Mouse (Mus musculus) E14TG2a.4 (cell line): ENCODE data around the gene Fam118a.

Source experiments
- CTCF ChIP-seq: conservative IDR thresholded peaks from 2 replicates; pipeline ENCODE4 v1.5.1; 2014; ENCODE audit warnings: low read length
- NANOG ChIP-seq: IDR thresholded peaks from 2 replicates; pipeline ENCODE4 v1.6.1; 2014; ENCODE audit warnings: borderline replicate concordance, low read length, mixed read lengths
- POU5F1 ChIP-seq: IDR thresholded peaks from 2 replicates; pipeline ENCODE4 v1.6.1; 2014; ENCODE audit warnings: low read length, borderline replicate concordance

DNA sequence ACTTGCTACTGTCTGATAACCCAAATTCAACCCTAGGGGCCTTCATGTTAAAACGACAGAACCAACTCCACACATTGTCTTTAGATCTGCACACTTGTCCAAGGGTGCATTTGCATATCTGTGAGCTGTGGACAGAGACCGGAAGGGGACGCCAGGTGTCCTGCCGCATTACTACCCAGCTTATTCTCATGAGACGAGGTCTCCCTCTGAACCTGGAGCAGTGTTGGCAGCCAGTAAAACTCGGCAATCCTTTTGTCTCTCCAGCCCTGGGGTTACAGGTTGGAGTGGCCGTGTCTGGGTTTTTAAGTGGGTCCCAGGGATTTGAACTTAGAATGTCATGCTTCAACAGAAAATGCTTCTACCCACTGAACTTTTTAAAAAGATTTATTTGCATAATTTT is 28.8 kb upstream of the Fam118a start:
- no peak for TF ChIP-seq NANOG
- TF ChIP-seq CTCF, result no peak
- TF ChIP-seq POU5F1, result no peak
